Mouse (Mus musculus) CH12.LX (cell line): ENCODE results near the gene Col23a1.

Experiments used
- CTCF ChIP-seq, 2 experiments: IDR thresholded peaks in 1 of 2; conservative IDR thresholded peaks in 1 of 2; 2 replicates each; pipeline ENCODE4 v1.5.1; 2011 to 2012; ENCODE audit warnings: low read depth in 2 of 2, low read length in 2 of 2, improper control_type of control experiment in 1 of 2, inconsistent platforms in 1 of 2, mild to moderate bottlenecking in 1 of 2, moderate library complexity in 1 of 2
- E2F4 ChIP-seq: IDR thresholded peaks from 2 replicates; pipeline ENCODE4 v1.6.1; 2011; ENCODE audit warnings: low read depth, low read length, improper control_type of control experiment; ENCODE audit not compliant: insufficient replicate concordance
- IRF4 ChIP-seq: IDR thresholded peaks from 2 replicates; pipeline ENCODE4 v1.6.1; 2014; ENCODE audit warnings: low read depth, mild to moderate bottlenecking, inconsistent platforms, low read length, improper control_type of control experiment
- MYC ChIP-seq: IDR thresholded peaks from 2 replicates; pipeline ENCODE4 v1.6.1; 2011; ENCODE audit warnings: low read depth, mild to moderate bottlenecking, improper control_type of control experiment, low read length
- UBTF ChIP-seq: IDR thresholded peaks from 2 replicates; pipeline ENCODE4 v1.6.1; 2012; ENCODE audit warnings: low read depth, mild to moderate bottlenecking, inconsistent platforms, low read length, improper control_type of control experiment, moderate library complexity
- USF1 ChIP-seq: IDR thresholded peaks from 2 replicates; pipeline ENCODE4 v1.6.1; 2014; ENCODE audit warnings: low read depth, mild to moderate bottlenecking, inconsistent platforms, low read length, improper control_type of control experiment

GRCm38 (mm10) chr11:51414520-51414919, 124.8 kb downstream of the Col23a1 start:
- no peak for TF ChIP-seq IRF4
- TF ChIP-seq E2F4: no peak
- no peak for TF ChIP-seq USF1
- TF ChIP-seq CTCF (conservative IDR thresholded peaks at IDR 0.05 in 1 of 2, IDR thresholded peaks at IDR 0.05 in 1 of 2; ENCODE audit: low read depth in 2 of 2, low read length in 2 of 2): no peak
- no peak for TF ChIP-seq UBTF
- TF ChIP-seq MYC: no peak
